Mouse (Mus musculus) kidney, embryonic 16.5 days (tissue): ENCODE data around the gene Ccna2. TPM values are rescaled to one million over a fixed set of nuclear protein-coding genes. Genes with fewer than 3 reads are reported as not detected.
A peak's percentile ranks its signal among the peaks of the same experiment; 100 is the strongest.

ENCODE experiments used
- ATAC-seq: fragments of 200-750 bp; cut with Nextera tagmentation; 2 replicates; pipeline ENCODE4 v1.8.0; 2017; ENCODE audit warnings: moderate TSS enrichment; ENCODE audit not compliant: low FRiP score, low TSS enrichment
- H3K27ac ChIP-seq: fragments of 300-500 bp; sonication (generic); 2 replicates; pipeline ENCODE4 v1.5.1; 2014; ENCODE audit warnings: low read length
- H3K27me3 ChIP-seq: fragments of 300-500 bp; sonication (generic); 2 replicates; pipeline ENCODE4 v1.6.1; 2014; ENCODE audit warnings: low read length, control low read depth, mixed read lengths; ENCODE audit not compliant: insufficient read depth
- H3K36me3 ChIP-seq: fragments of 300-500 bp; sonication (generic); 2 replicates; pipeline ENCODE4 v1.6.1; 2014; ENCODE audit warnings: low read length, control low read depth, mixed read lengths; ENCODE audit not compliant: insufficient read depth
- H3K4me1 ChIP-seq: fragments of 300-500 bp; sonication (generic); 2 replicates; pipeline ENCODE4 v1.6.1; 2014; ENCODE audit warnings: low read length, control low read depth, mixed read lengths; ENCODE audit not compliant: insufficient read depth
- H3K4me2 ChIP-seq: fragments of 300-500 bp; sonication (generic); replicated peaks from 2 replicates; pipeline ENCODE4 v1.6.1; 2014; ENCODE audit warnings: low read depth, low read length
- H3K4me3 ChIP-seq: fragments of 300-500 bp; sonication (generic); 2 replicates; pipeline ENCODE4 v1.5.1; 2014; ENCODE audit warnings: mild to moderate bottlenecking, low read length
- H3K9ac ChIP-seq: fragments of 300-500 bp; sonication (generic); replicated peaks from 2 replicates; pipeline ENCODE4 v1.6.1; 2014; ENCODE audit warnings: low read length
- H3K9me3 ChIP-seq: fragments of 300-500 bp; sonication (generic); 2 replicates; pipeline ENCODE4 v1.6.1; 2016; ENCODE audit warnings: low read length, control low read depth
- WGBS: fragments of 180-500 bp; shearing (Covaris S2); extraction: QIAGEN DNeasy Blood & Tissue Kit; methylation state at CpG from one replicate; pipeline ENCODE4 v1.1.7; 2014; 5-methylcytosine and 5-hydroxymethylcytosine counted together
- polyA plus RNA-seq: library from polyadenylated mRNA; unstranded; fragments of >200 nt; fragmentation: Nextera tagmentation; extraction: Ambion mirVana; gene quantifications from 2 replicates; pipeline ENCODE4 v1.2.1, GENCODE M21; 2015

Ccna2 gene
- polyA plus RNA-seq, 1 experiment from 2014 or later, result 182 TPM

DNA sequence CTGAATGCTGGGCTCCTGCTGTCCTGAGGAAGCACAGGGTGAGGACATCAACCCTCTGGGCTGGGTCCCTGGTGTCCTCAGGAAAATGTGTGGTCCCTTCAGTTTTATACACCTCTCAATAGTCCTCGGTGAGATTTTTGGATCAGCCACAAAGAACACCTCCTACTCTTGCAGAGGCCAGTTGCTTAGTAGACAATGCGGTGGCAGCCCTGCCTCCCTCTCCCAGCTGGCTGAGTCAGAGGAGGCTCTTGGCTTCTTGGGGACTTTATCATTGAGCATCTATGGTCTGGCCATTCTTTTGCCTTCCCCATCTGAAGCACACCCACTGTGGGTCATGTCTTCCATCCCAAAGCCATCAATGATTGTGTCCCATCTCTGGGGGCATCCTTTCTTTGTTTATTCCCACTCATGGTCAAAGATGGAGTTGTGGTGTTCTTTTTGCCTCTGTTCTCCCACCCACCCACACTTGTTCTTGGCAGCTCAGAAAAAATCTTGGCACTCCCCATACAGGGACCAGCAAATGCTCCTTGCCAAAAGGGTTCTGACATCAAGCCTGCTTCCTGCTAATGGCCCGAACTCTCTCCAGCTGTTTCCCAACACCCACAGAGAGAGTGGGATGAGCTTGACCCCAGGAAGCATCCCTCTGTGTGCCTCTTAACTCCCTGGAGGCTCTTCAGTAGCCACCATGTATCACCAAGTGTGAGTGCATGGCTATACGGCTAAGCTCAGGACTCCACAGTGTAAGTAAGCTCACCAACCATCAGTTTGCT lies 34.1 kb downstream of the Ccna2 start:
- ATAC-seq, result no peak
- Histone ChIP-seq H3K4me1 (no peaks in the 10 kb centered on the region), H3K4me2 (no peak overlapping the region)

DNA sequence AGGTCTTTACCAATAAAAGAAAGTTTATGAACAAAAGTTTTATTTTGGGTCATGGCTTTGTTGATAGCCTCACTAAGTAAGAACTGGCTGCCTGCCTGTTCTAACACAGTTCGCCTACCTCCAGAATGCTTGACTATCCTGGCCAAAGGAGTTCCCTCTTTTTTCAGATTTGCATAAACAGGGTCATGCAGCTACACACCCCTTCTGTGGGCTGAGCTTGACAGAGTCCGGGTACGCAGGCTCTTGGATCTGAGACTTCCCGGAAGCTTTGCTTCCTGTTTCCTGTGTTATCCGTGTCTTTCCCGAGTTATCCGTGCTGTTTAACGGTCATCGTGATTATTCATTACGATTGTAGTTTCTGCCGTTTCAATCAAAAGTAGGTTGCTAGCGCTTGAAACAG lies 35.9 kb downstream of the Ccna2 start:
- peaks cover 5% of the 10 kb centered on the region; the same call in 1 of the 2 replicates for H3K4me1 ChIP-seq
- ATAC-seq, result no peak
- WGBS, result 78% methylated on average over 12 of the region's 12 CpGs
- no peak overlapping the region for H3K9ac ChIP-seq
- no peak overlapping the region for H3K4me2 ChIP-seq
- no peaks in the 10 kb centered on the region for H3K36me3 ChIP-seq
- H3K9me3 ChIP-seq, result no peaks in the 10 kb centered on the region
- H3K27me3 ChIP-seq, result peaks cover 5% of the 10 kb centered on the region; the same call in 1 of the 2 replicates
- no peak overlapping the region for H3K4me3 ChIP-seq
- H3K27ac ChIP-seq, result no peak overlapping the region

More for the DNA sequence above, 34.1 kb downstream of the Ccna2 start:
- H3K9ac ChIP-seq, result no peak overlapping the region
- WGBS, result 76% methylated on average over 4 of the region's 4 CpGs
- no peak overlapping the region for H3K4me3 ChIP-seq
- no peak overlapping the region for H3K27ac ChIP-seq
- H3K36me3 ChIP-seq, result no peaks in the 10 kb centered on the region
- no peaks in the 10 kb centered on the region for H3K27me3 ChIP-seq
- no peaks in the 10 kb centered on the region for H3K9me3 ChIP-seq

DNA sequence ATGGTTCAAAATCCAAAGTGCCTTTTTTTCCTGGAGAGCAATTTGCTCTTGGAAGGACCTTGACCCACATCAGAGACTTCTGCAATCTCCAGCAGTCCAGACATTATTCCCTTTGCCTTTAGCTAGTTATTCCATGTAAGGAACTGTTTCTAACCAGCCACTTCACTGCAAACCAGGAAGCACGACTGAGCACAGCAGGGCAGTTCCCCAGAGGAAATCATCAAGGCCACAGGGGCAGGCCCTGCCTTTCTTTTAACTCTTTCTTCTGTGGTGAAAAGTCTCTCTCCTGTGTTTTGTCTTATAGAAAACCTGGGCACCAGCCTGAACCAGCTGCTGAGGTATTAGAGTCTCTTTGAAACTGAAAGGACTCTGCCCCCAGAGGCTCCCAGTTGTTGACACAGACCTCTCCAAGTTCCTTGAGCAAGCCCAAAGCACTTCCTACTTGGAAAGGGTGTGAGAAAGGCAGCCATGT lies 38.7 kb downstream of the Ccna2 start:
- no peaks in the 10 kb centered on the region for H3K9me3 ChIP-seq
- peaks cover 12% of the 10 kb centered on the region; the same call in 1 of the 2 replicates for H3K27me3 ChIP-seq
- H3K36me3 ChIP-seq, result no peaks in the 10 kb centered on the region
- H3K4me2 ChIP-seq, result no peak overlapping the region
- H3K4me1 ChIP-seq, result peaks cover 5% of the 10 kb centered on the region; the same call in 1 of the 2 replicates
- H3K27ac ChIP-seq, result no peak overlapping the region
- no peak for ATAC-seq
- WGBS, result 4% methylated on average over 1 of the region's 1 CpGs
- no peak overlapping the region for H3K9ac ChIP-seq
- H3K4me3 ChIP-seq, result no peak overlapping the region

DNA sequence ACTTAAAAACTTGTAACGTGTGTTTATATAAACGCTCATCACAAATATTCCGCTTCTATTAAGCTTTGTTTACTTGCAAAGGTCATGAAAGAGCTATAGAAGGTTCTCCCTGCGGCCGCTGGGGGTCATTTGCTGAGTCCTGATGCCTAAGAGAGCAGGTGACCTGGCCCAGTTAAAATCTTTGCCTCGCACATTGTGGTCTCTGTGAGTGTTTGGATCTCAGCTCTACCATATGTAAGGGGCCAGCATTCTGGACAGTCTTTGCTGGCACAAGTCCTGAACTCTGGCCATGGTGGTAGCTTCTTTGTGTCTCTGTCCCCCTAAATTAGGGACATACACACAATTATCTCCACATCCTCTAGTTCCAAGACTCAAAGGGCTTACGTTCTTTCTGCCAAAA lies 39.2 kb downstream of the Ccna2 start:
- no peak for ATAC-seq
- no peak overlapping the region for H3K27ac ChIP-seq
- 47% methylated on average over 7 of the region's 7 CpGs for WGBS
- H3K36me3 ChIP-seq, result no peaks in the 10 kb centered on the region
- no peak overlapping the region for H3K9ac ChIP-seq
- H3K4me2 ChIP-seq, result no peak overlapping the region
- H3K9me3 ChIP-seq, result no peaks in the 10 kb centered on the region
- peaks cover 5% of the 10 kb centered on the region; the same call in 1 of the 2 replicates for H3K4me1 ChIP-seq
- H3K4me3 ChIP-seq, result no peak overlapping the region
- peaks cover 12% of the 10 kb centered on the region; the same call in 1 of the 2 replicates for H3K27me3 ChIP-seq

DNA sequence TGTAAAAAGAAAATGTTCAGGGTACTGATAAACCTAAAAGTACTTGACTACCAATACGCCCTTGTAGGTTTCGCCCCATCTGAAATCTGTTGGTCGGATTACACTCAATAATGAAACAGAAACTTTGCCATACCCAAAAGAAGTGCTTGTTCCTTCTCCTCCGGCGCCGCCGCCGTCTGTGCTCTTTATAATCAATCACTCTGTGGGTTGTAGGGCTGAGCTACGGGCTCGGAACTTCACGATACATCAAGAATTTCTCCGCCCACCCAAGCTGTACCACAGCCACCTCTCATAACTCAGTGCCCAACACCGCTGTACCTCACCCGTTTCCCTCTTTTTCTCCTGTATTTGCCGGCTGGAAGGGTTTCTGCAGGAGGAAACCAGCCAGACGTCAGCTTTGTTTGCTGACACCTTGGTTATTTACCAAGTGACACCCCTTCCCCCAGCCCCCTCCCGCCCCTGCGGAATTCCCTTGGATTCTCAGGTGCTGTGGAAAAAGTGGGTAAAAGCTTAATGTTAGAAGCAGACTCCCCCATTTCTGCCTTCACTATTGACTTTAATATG lies 39.9 kb downstream of the Ccna2 start:
- Histone ChIP-seq H3K27me3 (peaks cover 12% of the 10 kb centered on the region; the same call in 1 of the 2 replicates), H3K27ac (no peak overlapping the region), H3K9ac (peak overlapping the region; percentile 56), H3K36me3 (no peaks in the 10 kb centered on the region), H3K9me3 (no peaks in the 10 kb centered on the region), H3K4me3 (peak overlapping the region; percentile 45), H3K4me2 (peak overlapping the region; percentile 58), H3K4me1 (peaks cover 5% of the 10 kb centered on the region; the same call in 1 of the 2 replicates)
- no peak for ATAC-seq
- WGBS, result 6% methylated on average over 18 of the region's 18 CpGs

DNA sequence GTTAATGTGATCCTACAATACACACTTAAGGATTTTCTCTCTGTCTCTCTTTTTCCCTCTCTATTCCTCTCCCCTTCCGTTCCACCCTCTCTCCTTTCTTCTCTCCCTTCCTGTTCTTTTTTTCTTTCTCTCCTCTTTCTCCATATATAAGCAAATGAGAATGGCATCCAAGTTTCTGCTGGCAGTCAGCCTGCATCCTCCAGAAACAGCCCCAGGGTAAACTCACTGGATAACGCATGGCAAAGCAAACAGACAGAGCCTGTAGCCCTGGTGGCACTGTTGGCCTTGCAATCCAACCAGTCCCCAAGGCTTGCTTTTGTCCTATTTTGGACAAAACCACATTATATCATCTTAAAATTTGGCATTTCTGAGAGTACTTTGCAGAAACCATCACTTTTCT lies 40.7 kb downstream of the Ccna2 start:
- WGBS, result 33% methylated on average over 2 of the region's 2 CpGs
- Histone ChIP-seq H3K9ac (no peak overlapping the region), H3K9me3 (no peaks in the 10 kb centered on the region), H3K27me3 (peaks cover 12% of the 10 kb centered on the region; the same call in 1 of the 2 replicates), H3K36me3 (no peaks in the 10 kb centered on the region), H3K4me3 (no peak overlapping the region), H3K27ac (no peak overlapping the region), H3K4me1 (peaks cover 5% of the 10 kb centered on the region; the same call in 1 of the 2 replicates), H3K4me2 (no peak overlapping the region)
- no peak for ATAC-seq

DNA sequence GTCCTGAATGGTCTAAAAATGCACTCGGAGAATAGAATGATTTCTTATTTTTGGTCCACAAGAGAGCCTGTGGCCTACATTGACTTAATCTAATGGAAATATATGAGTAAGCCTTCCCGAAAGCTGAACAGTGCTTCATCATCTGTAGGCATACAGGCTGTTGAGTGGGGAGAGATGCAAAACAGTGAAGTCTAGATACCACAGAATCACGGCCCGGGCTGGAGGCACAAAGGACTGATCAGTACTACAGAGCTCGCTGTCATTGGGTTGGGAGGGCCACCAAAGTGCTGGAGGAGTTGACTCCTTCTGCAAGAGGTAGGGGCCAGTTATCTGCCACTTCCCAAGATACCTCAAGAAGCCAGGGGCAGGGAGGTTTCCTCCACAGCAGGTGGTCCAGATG lies 41.2 kb downstream of the Ccna2 start:
- H3K27ac ChIP-seq, result no peak overlapping the region
- H3K4me3 ChIP-seq, result no peak overlapping the region
- ATAC-seq, result no peak
- H3K9me3 ChIP-seq, result no peaks in the 10 kb centered on the region
- H3K9ac ChIP-seq, result no peak overlapping the region
- H3K36me3 ChIP-seq, result no peaks in the 10 kb centered on the region
- H3K4me2 ChIP-seq, result no peak overlapping the region
- peaks cover 5% of the 10 kb centered on the region; the same call in 1 of the 2 replicates for H3K4me1 ChIP-seq
- H3K27me3 ChIP-seq, result peaks cover 12% of the 10 kb centered on the region; the same call in 1 of the 2 replicates
- 83% methylated on average over 5 of the region's 5 CpGs for WGBS

DNA sequence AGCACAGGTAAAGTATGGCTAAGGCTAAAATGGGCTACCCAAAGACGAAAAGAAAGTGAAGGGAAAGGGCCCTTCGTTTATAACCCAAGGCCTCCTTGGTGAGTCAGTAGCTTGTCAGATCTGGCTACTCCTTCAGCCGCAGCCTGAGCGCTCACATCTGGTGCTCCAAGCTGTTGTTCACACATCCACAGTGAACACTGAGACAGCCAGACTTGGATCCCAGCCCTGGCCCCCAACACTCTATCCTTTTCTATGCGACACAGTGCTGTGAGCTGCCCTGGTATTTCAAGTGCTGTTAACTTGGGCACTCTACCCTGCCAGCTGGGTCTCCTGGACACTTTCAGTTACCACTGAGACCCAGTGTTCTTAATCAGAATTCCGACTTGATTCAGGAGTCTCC lies 41.6 kb downstream of the Ccna2 start:
- WGBS, result 70% methylated on average over 6 of the region's 6 CpGs
- Histone ChIP-seq H3K4me1 (peaks cover 5% of the 10 kb centered on the region; the same call in 1 of the 2 replicates), H3K9ac (no peak overlapping the region), H3K27me3 (peaks cover 12% of the 10 kb centered on the region; the same call in 1 of the 2 replicates), H3K4me3 (no peak overlapping the region), H3K36me3 (no peaks in the 10 kb centered on the region), H3K9me3 (no peaks in the 10 kb centered on the region), H3K4me2 (no peak overlapping the region), H3K27ac (no peak overlapping the region)
- ATAC-seq, result no peak

DNA sequence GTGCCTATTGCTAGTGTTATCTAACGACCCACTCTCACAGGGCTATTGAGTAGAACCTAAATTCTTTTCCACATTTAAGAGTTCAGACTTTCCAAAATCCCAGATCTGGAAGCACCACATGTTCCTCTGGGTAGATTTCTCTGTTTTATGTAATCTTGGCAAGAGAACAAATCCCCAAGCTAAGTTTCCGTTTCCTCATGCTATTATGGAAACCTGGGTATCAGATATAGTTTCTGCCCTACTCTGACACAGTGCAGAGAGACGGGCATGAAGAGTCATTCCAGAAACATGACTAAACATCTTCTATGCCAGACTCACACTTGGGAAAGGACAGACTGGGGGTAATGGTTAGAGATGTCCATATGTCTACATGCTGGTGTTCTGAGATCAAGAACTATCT lies 47.5 kb downstream of the Ccna2 start:
- 75% methylated on average over 3 of the region's 3 CpGs for WGBS
- Histone ChIP-seq H3K9ac (no peak overlapping the region), H3K4me2 (no peak overlapping the region), H3K27me3 (peaks cover 34% of the 10 kb centered on the region), H3K4me3 (no peak overlapping the region), H3K9me3 (no peaks in the 10 kb centered on the region), H3K36me3 (no peaks in the 10 kb centered on the region), H3K27ac (no peak overlapping the region), H3K4me1 (peaks cover 5% of the 10 kb centered on the region; the same call in 1 of the 2 replicates)
- ATAC-seq, result no peak

DNA sequence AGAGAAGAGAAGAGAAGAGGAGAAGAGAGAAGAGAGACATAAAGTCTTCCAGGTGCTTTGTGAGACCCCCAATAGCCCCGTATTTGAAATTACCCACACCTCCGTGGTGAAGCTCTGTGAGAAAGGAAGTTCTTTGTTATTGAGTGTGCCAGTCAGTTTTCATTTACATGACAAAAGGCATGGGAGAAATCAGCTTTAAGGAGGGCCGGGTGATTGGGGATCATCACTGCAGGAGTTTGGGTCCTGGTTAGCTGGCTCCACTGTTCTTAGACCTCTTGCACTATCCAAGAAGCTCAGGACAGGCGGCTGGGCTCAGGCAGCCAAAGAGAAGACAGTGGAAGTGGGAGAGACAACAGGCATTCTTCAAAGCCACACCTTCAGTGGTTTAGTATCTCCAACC lies 49.8 kb downstream of the Ccna2 start:
- H3K9ac ChIP-seq, result no peak overlapping the region
- no peak overlapping the region for H3K27ac ChIP-seq
- H3K9me3 ChIP-seq, result no peaks in the 10 kb centered on the region
- H3K4me2 ChIP-seq, result no peak overlapping the region
- ATAC-seq, result no peak
- 9% methylated on average over 4 of the region's 4 CpGs for WGBS
- peaks cover 39% of the 10 kb centered on the region for H3K27me3 ChIP-seq
- H3K4me1 ChIP-seq, result peaks cover 5% of the 10 kb centered on the region; the same call in 1 of the 2 replicates
- no peaks in the 10 kb centered on the region for H3K36me3 ChIP-seq
- H3K4me3 ChIP-seq, result no peak overlapping the region
